Mouse (Mus musculus): ENCODE data around the gene Pls1. TPM values are rescaled to one million over a fixed set of nuclear protein-coding genes. Genes with fewer than 3 reads are reported as not detected.

Gene Pls1
- polyA plus RNA-seq, 1 experiment from 2014 or later: 2.6 TPM

Other genes with a start within 250 kb of the Pls1 start
- gene Pcolce2, start 207.7 kb downstream of the Pls1 start, polyA plus RNA-seq (2015; fragmentation: Nextera tagmentation; extraction: Ambion mirVana): 3.3 and 5.5 TPM in 2 replicates
- 7.6 and 9.6 TPM in 2 replicates for gene Trpc1, start 94.9 kb downstream of the Pls1 start, polyA plus RNA-seq (2015; fragmentation: Nextera tagmentation; extraction: Ambion mirVana)
- gene Atr, start 12.3 kb upstream of the Pls1 start, polyA plus RNA-seq (2015; fragmentation: Nextera tagmentation; extraction: Ambion mirVana): 10.1 and 12.1 TPM in 2 replicates
- gene Xrn1, start 109.4 kb upstream of the Pls1 start, polyA plus RNA-seq (2015; fragmentation: Nextera tagmentation; extraction: Ambion mirVana): 16.4 and 16.8 TPM in 2 replicates

All from neural tube, embryonic 15.5 days (tissue).